Mouse (Mus musculus) right cerebral cortex, adult 2 months (tissue): Measurements from ENCODE around the gene Slc16a12.
A peak's percentile ranks its signal among the peaks of the same experiment; 100 is the strongest.
"Not testable (repeated sequence)": the region's sequence is repeated elsewhere in the genome, so short reads cannot be mapped to it uniquely, and the experiment has no call there.

ENCODE experiments used
- DNase-seq, 2 experiments: peaks; one replicate each; pipeline ENCODE4 v3.0.0; 2021 to 2022; ENCODE audit warnings: low spot score in 2 of 2

The Slc16a12 gene

GRCm38 (mm10) chr19:34746688-34747504 is at the start of gene Slc16a12:
Slc16a12 (minus strand) TSS chr19:34747289.
- DNase-seq, result peak; percentile 4 to 12

GRCm38 (mm10) chr19:34796396-34796795 is 49.3 kb upstream of the Slc16a12 start:
- no peak for DNase-seq

- DNase-seq, result no peak
Observed at GRCm38 (mm10) chr19:34782491-34782890, 35.4 kb upstream of the Slc16a12 start.

GRCm38 (mm10) chr19:34778993-34779392 is 31.9 kb upstream of the Slc16a12 start:
- no peak for DNase-seq

GRCm38 (mm10) chr19:34778098-34778497 is 31.0 kb upstream of the Slc16a12 start:
- DNase-seq, result no peak

GRCm38 (mm10) chr19:34772775-34773174 is 25.7 kb upstream of the Slc16a12 start:
- peak; percentile 64 to 68 for DNase-seq

- DNase-seq, result no peak
Observed at GRCm38 (mm10) chr19:34770764-34771163, 23.7 kb upstream of the Slc16a12 start.

GRCm38 (mm10) chr19:34758754-34759153 is 11.7 kb upstream of the Slc16a12 start:
- DNase-seq, result no peak

GRCm38 (mm10) chr19:34756561-34757240 is 9.6 kb upstream of the Slc16a12 start:
- no peak for DNase-seq

- no peak for DNase-seq
Observed at GRCm38 (mm10) chr19:34755680-34756079, 8.6 kb upstream of the Slc16a12 start.

GRCm38 (mm10) chr19:34753243-34753642 is 6.2 kb upstream of the Slc16a12 start:
- DNase-seq, result no peak

GRCm38 (mm10) chr19:34752391-34753092 is 5.5 kb upstream of the Slc16a12 start:
- DNase-seq, result no peak

- DNase-seq, result peak in 1 of 2 experiments; percentile 8
Observed at GRCm38 (mm10) chr19:34751150-34751549, 4.1 kb upstream of the Slc16a12 start.

- no peak for DNase-seq
Observed at GRCm38 (mm10) chr19:34748992-34749391, 1.9 kb upstream of the Slc16a12 start.

- DNase-seq, result not testable (repeated sequence)
Observed at GRCm38 (mm10) chr19:34747969-34748368, 880 bp upstream of the Slc16a12 start.

GRCm38 (mm10) chr19:34746201-34746600 is 888 bp downstream of the Slc16a12 start:
- peak in 1 of 2 experiments; percentile 4 for DNase-seq

GRCm38 (mm10) chr19:34745012-34745411 is 2.1 kb downstream of the Slc16a12 start:
- DNase-seq, result no peak

GRCm38 (mm10) chr19:34737916-34738315 is 9.2 kb downstream of the Slc16a12 start:
- DNase-seq, result no peak

GRCm38 (mm10) chr19:34735900-34736299 is 11.2 kb downstream of the Slc16a12 start:
- DNase-seq, result no peak

GRCm38 (mm10) chr19:34733020-34733419 is 14.1 kb downstream of the Slc16a12 start:
- DNase-seq, result no peak

- no peak for DNase-seq
Observed at GRCm38 (mm10) chr19:34731356-34731755, 15.7 kb downstream of the Slc16a12 start.

GRCm38 (mm10) chr19:34730584-34730983 is 16.5 kb downstream of the Slc16a12 start:
- no peak for DNase-seq
